Mouse (Mus musculus) olfactory bulb, adult 2 months (tissue): ENCODE measurements at regions not wholly inside any gene's neighbourhood (a gene's known extent, or its start where the extent isn't known, plus 50 kb on each side); places are given as distances from the start of the nearest gene placed in this dataset.

Experiments
- H3K27ac ChIP-seq: fragments of 200-500 bp; 2 replicates; pipeline ENCODE4 v1.5.1; 2012; ENCODE audit warnings: low read depth, low read length; ENCODE audit not compliant: insufficient read depth
- H3K4me1 ChIP-seq: fragments of 200-500 bp; 2 replicates; pipeline ENCODE4 v1.6.1; 2012; ENCODE audit warnings: low read length; ENCODE audit not compliant: control insufficient read depth, insufficient read depth
- H3K4me3 ChIP-seq: fragments of 200-500 bp; 2 replicates; pipeline ENCODE4 v1.5.1; 2012; ENCODE audit warnings: mild to moderate bottlenecking, low read depth, low read length, moderate library complexity; ENCODE audit not compliant: insufficient read depth
- CTCF ChIP-seq: fragments of 200-500 bp; IDR thresholded peaks from 2 replicates; pipeline ENCODE4 v1.5.1; 2012; ENCODE audit warnings: low read depth, mild to moderate bottlenecking, low read length, moderate library complexity; ENCODE audit not compliant: insufficient read depth
- POLR2A ChIP-seq: fragments of 200-500 bp; IDR thresholded peaks from 2 replicates; pipeline ENCODE4 v1.6.1; 2012; ENCODE audit warnings: mild to moderate bottlenecking, low read depth, low read length, moderate library complexity; ENCODE audit not compliant: insufficient read depth
- WGBS: fragments of 180-500 bp; shearing (Covaris S2); methylation state at CpG from one replicate; pipeline ENCODE4 v1.1.7; 2018; 5-methylcytosine and 5-hydroxymethylcytosine counted together

GRCm38 (mm10) chr17:87530162-87530817 lies 83.6 kb upstream of the Calm2 start:
- Histone ChIP-seq H3K27ac (peak overlapping the region; percentile 70), H3K4me3 (peak overlapping the region; percentile 47), H3K4me1 (peaks cover 23% of the 10 kb centered on the region)
- peak; percentile 77 for TF ChIP-seq CTCF
- peak; percentile 29; the same call in 1 of the 2 replicates for TF ChIP-seq POLR2A
- 12% methylated on average over 27 of the region's 29 CpGs for WGBS

GRCm38 (mm10) chr17:87530818-87531410 lies 84.2 kb upstream of the Calm2 start:
- Histone ChIP-seq H3K27ac (peak overlapping the region; percentile 6; the same call in 1 of the 2 replicates), H3K4me3 (peak overlapping the region; percentile 47), H3K4me1 (peaks cover 23% of the 10 kb centered on the region)
- WGBS = 9% methylated on average over 17 of the region's 17 CpGs
- TF ChIP-seq POLR2A (no peak), CTCF (no peak)

- WGBS = 10% methylated on average over 21 of the region's 21 CpGs
- TF ChIP-seq POLR2A (no peak), CTCF (no peak)
- H3K4me3 ChIP-seq = 0 out of 2 replicates have a peak overlapping the region, but pooled peaks have one; percentile 2
- H3K4me1 ChIP-seq = peaks cover 23% of the 10 kb centered on the region
- H3K27ac ChIP-seq = peak overlapping the region; percentile 6
Measured at GRCm38 (mm10) chr17:87531411-87532157, 84.8 kb upstream of the Calm2 start.

DNA sequence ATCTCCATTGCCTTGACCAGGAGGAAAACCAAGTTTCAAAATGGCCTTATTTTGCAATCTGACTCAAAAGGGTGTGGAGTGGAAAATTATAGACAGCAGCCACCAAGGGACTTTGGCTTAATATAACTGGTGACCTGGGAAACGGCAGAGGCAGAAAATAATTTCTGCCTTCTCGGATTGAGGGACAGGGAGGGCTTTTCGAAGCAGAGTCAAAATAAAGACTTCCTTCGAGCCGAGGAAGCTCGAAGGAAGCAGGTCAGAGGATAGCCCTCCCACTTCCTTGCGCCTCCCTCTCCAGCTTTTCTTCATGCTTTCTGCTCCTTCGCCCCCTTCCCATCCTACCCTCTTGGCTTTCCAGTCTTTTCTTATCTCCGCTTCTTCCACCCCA lies 85.4 kb upstream of the Calm2 start:
- TF ChIP-seq POLR2A = no peak
- TF ChIP-seq CTCF = no peak
- peak overlapping the region; percentile 6; the same call in 1 of the 2 replicates for H3K27ac ChIP-seq
- 14% methylated on average over 9 of the region's 9 CpGs for WGBS
- no peak overlapping the region for H3K4me3 ChIP-seq
- H3K4me1 ChIP-seq = peaks cover 23% of the 10 kb centered on the region

DNA sequence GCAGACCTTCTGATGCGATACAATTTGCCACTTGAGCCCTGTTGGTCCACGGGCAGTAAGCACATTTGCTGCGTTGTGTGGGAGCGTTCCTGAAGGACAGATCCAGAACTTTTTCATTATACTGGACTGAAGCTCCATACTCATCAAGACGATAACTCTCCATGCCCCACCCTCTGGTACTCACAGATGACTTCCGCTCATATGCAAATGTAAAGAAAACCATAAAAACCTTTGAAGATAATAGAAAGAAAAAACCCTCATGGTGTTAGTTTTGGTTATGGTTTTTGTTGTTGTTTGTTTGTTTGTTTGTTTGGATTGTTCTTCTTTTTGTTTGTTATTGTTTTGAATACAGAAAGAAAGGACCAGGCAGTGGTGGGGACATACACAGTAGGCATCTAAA lies 86.0 kb upstream of the Calm2 start:
- TF ChIP-seq POLR2A (no peak), CTCF (no peak)
- no peak overlapping the region for H3K27ac ChIP-seq
- peaks cover 23% of the 10 kb centered on the region for H3K4me1 ChIP-seq
- WGBS = 38% methylated on average over 6 of the region's 6 CpGs
- no peak overlapping the region for H3K4me3 ChIP-seq

DNA sequence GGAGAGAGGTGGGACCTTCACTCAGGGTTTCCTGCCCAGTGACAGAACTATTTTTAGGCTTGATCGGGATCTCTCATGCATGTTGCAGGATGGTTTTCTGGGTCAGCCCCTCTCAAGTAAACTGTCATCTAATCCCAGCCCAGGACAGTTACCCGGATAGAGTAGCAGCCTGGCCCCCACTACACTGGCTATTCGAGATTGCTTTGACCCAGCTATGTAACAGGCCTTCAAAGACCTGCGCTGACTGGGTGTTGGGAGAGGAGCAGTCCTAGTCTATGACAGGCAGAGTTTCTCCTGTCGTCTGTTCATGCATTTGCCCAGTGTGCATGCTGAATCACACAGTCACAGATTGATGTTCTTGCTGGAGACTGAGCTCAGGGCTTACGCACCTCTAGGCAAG lies 86.2 kb upstream of the Epcam start:
- Histone ChIP-seq H3K27ac (no peak overlapping the region), H3K4me1 (no peaks in the 10 kb centered on the region), H3K4me3 (no peak overlapping the region)
- TF ChIP-seq CTCF (no peak), POLR2A (no peak)
- 79% methylated on average over 6 of the region's 6 CpGs for WGBS

DNA sequence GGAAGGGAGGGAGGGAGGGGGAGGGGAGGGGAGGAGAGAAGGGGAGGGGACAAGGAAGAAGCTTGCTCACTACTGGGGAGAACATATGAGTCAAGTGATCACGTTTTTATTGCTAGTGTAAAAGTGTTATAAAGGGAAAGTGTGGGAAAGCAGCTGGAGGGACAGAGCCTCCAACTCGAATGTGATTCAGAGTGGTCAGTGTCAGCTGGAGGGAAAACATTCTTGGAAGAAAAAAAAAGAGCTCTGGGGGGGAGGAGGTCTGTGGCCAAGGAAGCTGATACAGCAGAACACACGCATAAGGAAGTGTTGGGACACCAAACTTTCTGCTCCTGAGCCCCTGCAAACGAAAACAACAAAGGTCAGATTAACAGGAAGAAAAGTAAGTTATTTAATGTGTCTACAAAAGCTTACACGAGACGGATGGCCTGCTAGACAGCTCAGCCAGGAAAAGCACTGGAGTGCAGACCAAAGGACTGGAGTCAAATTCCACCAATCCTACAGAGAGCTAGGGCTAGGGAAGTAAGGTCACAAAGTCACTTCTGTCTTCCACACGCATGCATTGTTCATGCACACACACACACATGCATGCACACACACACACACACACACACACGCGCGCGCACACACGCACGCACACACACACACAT lies 85.1 kb upstream of the Epcam start:
- WGBS = 66% methylated on average over 13 of the region's 13 CpGs
- TF ChIP-seq POLR2A (no peak), CTCF (no peak)
- no peaks in the 10 kb centered on the region for H3K4me1 ChIP-seq
- no peak overlapping the region for H3K27ac ChIP-seq
- H3K4me3 ChIP-seq = no peak overlapping the region

DNA sequence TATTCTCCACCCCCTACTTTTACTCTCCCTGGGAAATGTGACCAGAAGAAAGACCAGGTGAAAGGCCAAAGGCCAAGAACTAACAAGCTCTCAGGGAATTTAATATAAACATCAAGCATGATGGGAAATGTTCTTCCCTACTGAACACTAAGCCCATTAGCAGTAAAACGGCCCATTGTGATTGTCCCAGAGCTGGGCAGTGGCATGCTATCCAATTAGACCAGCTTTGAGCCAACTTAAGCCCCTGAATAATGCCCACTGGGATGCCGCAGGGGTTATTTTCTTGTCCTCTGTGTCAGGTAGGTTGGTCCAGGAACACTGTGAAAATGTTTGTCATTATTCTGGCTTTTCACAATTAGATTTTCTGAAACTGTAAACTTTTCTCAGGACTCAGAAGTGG lies 81.2 kb upstream of the Epcam start:
- TF ChIP-seq CTCF = no peak
- no peak for TF ChIP-seq POLR2A
- no peak overlapping the region for H3K27ac ChIP-seq
- no peaks in the 10 kb centered on the region for H3K4me1 ChIP-seq
- 63% methylated on average over 2 of the region's 2 CpGs for WGBS
- H3K4me3 ChIP-seq = no peak overlapping the region

- Histone ChIP-seq H3K27ac (no peak overlapping the region), H3K4me1 (no peaks in the 10 kb centered on the region), H3K4me3 (no peak overlapping the region)
- TF ChIP-seq POLR2A (no peak), CTCF (no peak)
- WGBS = 39% methylated on average over 2 of the region's 2 CpGs
Measured at GRCm38 (mm10) chr17:87558419-87558818, 77.4 kb upstream of the Epcam start.
